Mouse (Mus musculus): ENCODE measurements around the gene Zbtb34. TPM values are rescaled to one million over a fixed set of nuclear protein-coding genes. Genes with fewer than 3 reads are reported as not detected.
A peak's percentile ranks its signal among the peaks of the same experiment; 100 is the strongest.

The Zbtb34 gene
- polyA plus RNA-seq, 1 experiment: 1.6 TPM

DNA sequence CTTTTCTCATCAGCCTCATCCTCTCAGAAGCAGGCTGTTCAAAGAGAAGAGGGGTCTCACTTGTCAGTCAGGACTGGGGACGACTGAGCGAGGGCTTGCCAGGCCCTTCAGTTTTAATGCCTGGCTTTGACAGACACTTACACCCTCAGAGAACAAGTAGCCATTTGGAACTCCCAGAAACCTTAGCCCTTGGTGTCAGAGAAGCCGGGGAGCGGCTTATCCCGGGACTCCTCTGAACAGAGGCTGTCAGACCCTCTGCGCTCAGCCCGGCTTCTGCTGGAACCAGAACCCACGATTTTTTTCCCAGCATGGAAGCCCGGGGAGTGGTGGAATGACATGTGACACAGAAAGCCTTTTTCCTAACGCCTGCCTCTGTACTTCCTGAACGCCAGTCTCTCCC, 6.1 kb upstream of the Zbtb34 start:
- H3K79me2 ChIP-seq (ENCODE audit: control insufficient read depth, insufficient read depth): no peaks in the 10 kb centered on the region
- TF ChIP-seq MYOD1 (IDR thresholded peaks at IDR 0.05; ENCODE audit: control insufficient read depth, insufficient read length, low read depth) (no peak), MAX (IDR thresholded peaks at IDR 0.05) (no peak), CEBPB (IDR thresholded peaks at IDR 0.05; ENCODE audit: low read depth) (no peak), MYOG (IDR thresholded peaks at IDR 0.05; ENCODE audit: control insufficient read depth, extremely low read depth, insufficient read length) (no peak), FOSL1 (IDR thresholded peaks at IDR 0.05; ENCODE audit: insufficient read depth, low read length, poor library complexity, severe bottlenecking) (no peak)
- no peaks in the 10 kb centered on the region for H3K79me3 ChIP-seq (ENCODE audit: low read depth)
- H3K36me3 ChIP-seq (ENCODE audit: control insufficient read depth, insufficient read depth): no peaks in the 10 kb centered on the region
- H3ac ChIP-seq (ENCODE audit: control insufficient read depth, insufficient read length, low read depth): no peak overlapping the region
- peaks cover 5% of the 10 kb centered on the region for H3K27me3 ChIP-seq (ENCODE audit: control insufficient read depth, insufficient read depth, insufficient read length)
- H3K4me3 ChIP-seq (ENCODE audit: insufficient read depth, poor library complexity, severe bottlenecking): no peak overlapping the region

DNA sequence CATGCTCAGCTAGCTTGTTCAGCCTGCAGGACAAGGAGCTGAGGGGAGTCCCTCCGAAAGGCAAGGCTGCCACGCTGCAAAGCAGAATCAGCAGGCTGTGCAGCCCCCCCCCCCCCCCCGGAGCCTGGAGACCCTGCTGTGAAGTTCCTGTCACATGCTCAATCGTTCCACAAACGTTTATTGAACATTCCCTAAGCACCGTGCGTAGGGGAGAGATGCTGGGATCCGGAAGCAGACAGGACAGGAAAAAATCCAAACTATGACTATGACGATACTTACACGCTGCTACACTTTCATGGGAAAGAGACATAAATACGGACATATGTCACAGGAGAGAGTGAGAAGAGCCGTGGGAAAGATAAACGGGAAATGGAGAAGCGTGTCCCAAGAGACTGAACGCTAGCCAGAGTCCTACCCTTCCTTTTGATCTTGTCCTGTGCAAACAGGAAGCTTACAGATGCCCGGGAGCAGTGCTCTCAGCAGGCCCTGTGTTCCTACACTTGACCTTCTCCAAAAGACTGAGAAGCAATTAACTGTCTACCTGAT, 5.0 kb upstream of the Zbtb34 start:
- Histone ChIP-seq H3K36me3 (ENCODE audit: control insufficient read depth, insufficient read depth) (no peaks in the 10 kb centered on the region), H3ac (ENCODE audit: control insufficient read depth, insufficient read length, low read depth) (no peak overlapping the region), H3K27me3 (ENCODE audit: control insufficient read depth, insufficient read depth, insufficient read length) (peaks cover 5% of the 10 kb centered on the region), H3K79me3 (ENCODE audit: low read depth) (no peaks in the 10 kb centered on the region), H3K4me3 (ENCODE audit: insufficient read depth, poor library complexity, severe bottlenecking) (no peak overlapping the region), H3K79me2 (ENCODE audit: control insufficient read depth, insufficient read depth) (peaks cover under 1% of the 10 kb centered on the region)
- TF ChIP-seq MYOG (IDR thresholded peaks at IDR 0.05; ENCODE audit: control insufficient read depth, extremely low read depth, insufficient read length) (no peak), CEBPB (IDR thresholded peaks at IDR 0.05; ENCODE audit: low read depth) (no peak), MYOD1 (IDR thresholded peaks at IDR 0.05; ENCODE audit: control insufficient read depth, insufficient read length, low read depth) (no peak), MAX (IDR thresholded peaks at IDR 0.05) (no peak), FOSL1 (IDR thresholded peaks at IDR 0.05; ENCODE audit: insufficient read depth, low read length, poor library complexity, severe bottlenecking) (no peak), USF1 (IDR thresholded peaks at IDR 0.05; ENCODE audit: low read depth) (no peak)

DNA sequence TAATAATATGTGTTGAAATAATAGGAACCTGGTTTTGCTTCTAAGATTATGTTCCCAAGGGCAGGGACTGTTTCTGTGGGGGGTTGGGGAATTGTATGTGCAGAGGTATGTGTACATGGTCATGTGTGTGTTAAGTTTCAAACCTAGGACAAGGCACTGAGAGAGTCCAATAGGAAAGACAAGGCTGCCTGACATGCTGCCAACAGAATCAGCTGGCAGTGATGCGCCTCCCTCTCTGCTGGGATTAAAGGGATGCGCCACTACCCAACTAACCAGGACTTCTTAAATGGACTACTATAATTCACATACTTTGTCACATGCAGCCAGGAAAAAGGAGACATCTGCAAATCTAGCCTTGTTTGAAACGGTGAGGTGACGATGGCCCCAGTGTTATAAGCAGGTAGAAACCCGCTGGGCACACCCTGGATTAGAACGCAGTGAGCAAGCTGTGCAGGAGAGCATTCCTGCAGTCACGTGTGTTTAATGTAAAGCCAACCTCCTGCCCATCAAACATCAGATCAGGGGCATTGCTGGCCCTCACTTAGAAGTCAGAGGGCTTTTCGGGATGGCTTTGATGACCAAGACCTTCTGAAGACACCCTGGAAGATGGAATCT, 4.0 kb upstream of the Zbtb34 start:
- Histone ChIP-seq H3K4me3 (ENCODE audit: insufficient read depth, poor library complexity, severe bottlenecking) (no peak overlapping the region), H3K27me3 (ENCODE audit: control insufficient read depth, insufficient read depth, insufficient read length) (peaks cover 5% of the 10 kb centered on the region), H3K79me2 (ENCODE audit: control insufficient read depth, insufficient read depth) (peaks cover 10% of the 10 kb centered on the region), H3ac (ENCODE audit: control insufficient read depth, insufficient read length, low read depth) (no peak overlapping the region), H3K79me3 (ENCODE audit: low read depth) (peaks cover 3% of the 10 kb centered on the region), H3K36me3 (ENCODE audit: control insufficient read depth, insufficient read depth) (no peaks in the 10 kb centered on the region)
- TF ChIP-seq MYOD1 (IDR thresholded peaks at IDR 0.05; ENCODE audit: control insufficient read depth, insufficient read length, low read depth) (no peak), FOSL1 (IDR thresholded peaks at IDR 0.05; ENCODE audit: insufficient read depth, low read length, poor library complexity, severe bottlenecking) (no peak), MAX (IDR thresholded peaks at IDR 0.05) (no peak), USF1 (IDR thresholded peaks at IDR 0.05; ENCODE audit: low read depth) (no peak), CEBPB (IDR thresholded peaks at IDR 0.05; ENCODE audit: low read depth) (no peak), CTCF (IDR thresholded peaks at IDR 0.05; ENCODE audit: control insufficient read depth, insufficient read depth, insufficient read length) (no peak), MYOG (IDR thresholded peaks at IDR 0.05; ENCODE audit: control insufficient read depth, extremely low read depth, insufficient read length) (no peak)

DNA sequence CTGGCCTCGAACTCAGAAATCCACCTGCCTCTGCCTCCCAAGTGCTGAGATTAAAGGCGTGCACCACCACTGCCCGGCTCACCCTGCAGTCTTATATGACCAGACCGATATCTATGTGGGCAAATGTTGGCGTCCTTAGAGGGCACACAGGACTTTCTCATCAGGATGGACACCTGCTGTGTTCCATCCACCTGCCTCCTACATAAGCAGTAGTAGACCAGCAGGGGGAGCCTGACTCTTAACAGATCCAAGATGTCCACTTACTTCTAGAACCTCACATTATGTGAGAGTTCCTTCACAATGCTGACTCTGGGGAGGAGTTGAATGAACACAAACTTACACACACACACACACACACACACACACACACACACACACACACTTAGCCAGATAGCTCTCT, 1.8 kb upstream of the Zbtb34 start:
- Histone ChIP-seq H3K79me2 (ENCODE audit: control insufficient read depth, insufficient read depth) (peaks cover 23% of the 10 kb centered on the region), H3K79me3 (ENCODE audit: low read depth) (peaks cover 5% of the 10 kb centered on the region), H3ac (ENCODE audit: control insufficient read depth, insufficient read length, low read depth) (no peak overlapping the region), H3K36me3 (ENCODE audit: control insufficient read depth, insufficient read depth) (no peaks in the 10 kb centered on the region), H3K4me3 (ENCODE audit: insufficient read depth, poor library complexity, severe bottlenecking) (no peak overlapping the region), H3K27me3 (ENCODE audit: control insufficient read depth, insufficient read depth, insufficient read length) (no peaks in the 10 kb centered on the region)
- TF ChIP-seq CEBPB (IDR thresholded peaks at IDR 0.05; ENCODE audit: low read depth) (no peak), MYOD1 (IDR thresholded peaks at IDR 0.05; ENCODE audit: control insufficient read depth, insufficient read length, low read depth) (peak; percentile 72), MYOG (IDR thresholded peaks at IDR 0.05; ENCODE audit: control insufficient read depth, extremely low read depth, insufficient read length) (no peak), MAX (IDR thresholded peaks at IDR 0.05) (no peak), CTCF (IDR thresholded peaks at IDR 0.05; ENCODE audit: control insufficient read depth, insufficient read depth, insufficient read length) (peak; percentile 46)

DNA sequence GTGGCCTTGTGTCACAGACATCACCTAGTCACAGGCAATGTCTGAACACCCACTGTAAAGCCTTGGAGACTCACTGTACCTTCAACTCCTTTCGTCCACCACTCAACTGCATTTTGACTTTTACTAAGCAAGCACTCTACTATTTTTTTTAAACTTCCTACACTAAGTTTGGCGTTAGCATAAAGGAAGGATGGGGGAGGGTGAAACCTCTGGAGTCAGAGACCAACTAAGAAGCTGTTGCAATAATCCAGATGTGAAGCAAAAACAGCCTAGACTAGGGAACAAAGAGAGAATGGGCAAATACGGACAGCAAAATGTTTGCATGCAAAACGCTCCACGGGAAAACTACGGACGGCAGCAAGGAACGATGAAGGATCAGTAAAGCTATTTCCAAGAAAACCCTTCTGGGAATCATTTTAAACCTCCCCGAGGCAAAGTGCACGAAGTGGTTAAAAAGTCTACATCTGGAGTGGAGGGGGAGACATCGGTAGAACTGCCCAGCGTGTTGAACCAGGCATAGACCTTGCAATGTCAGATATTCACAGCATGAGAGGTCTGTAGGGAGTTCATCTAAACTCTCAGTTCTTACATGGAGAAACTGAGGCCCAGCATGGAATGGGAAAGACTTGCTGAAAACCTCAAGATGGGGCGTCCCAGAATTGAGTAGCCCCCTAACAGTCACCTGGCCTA, 898 bp downstream of the Zbtb34 start:
- Histone ChIP-seq H3K4me3 (ENCODE audit: insufficient read depth, poor library complexity, severe bottlenecking) (peak overlapping the region; percentile 89), H3K27me3 (ENCODE audit: control insufficient read depth, insufficient read depth, insufficient read length) (no peaks in the 10 kb centered on the region), H3K36me3 (ENCODE audit: control insufficient read depth, insufficient read depth) (peaks cover 15% of the 10 kb centered on the region), H3K79me3 (ENCODE audit: low read depth) (peaks cover 5% of the 10 kb centered on the region), H3ac (ENCODE audit: control insufficient read depth, insufficient read length, low read depth) (peak overlapping the region; percentile 93), H3K79me2 (ENCODE audit: control insufficient read depth, insufficient read depth) (peaks cover 23% of the 10 kb centered on the region)
- TF ChIP-seq CTCF (IDR thresholded peaks at IDR 0.05; ENCODE audit: control insufficient read depth, insufficient read depth, insufficient read length): no peak

DNA sequence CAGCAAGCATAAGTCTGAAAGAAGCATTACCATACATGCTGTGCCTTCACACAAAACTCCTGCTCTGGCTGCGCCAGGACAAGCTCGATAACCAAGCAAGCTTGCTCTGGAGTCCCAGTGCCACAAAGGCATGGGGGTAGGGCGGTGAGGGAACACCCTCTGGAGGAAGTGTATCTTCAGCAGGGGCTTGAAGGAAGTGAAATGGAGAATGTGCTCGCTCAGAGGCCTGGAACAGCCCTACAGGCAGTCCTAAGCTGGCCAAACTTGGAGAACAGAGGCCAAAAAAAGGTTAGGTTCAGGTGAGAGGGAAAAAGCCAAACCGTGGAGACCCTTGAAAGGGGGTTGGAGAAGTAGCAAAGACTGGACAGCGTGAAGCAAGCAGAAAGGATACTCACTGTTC, 1.8 kb downstream of the Zbtb34 start:
- Histone ChIP-seq H3K79me2 (ENCODE audit: control insufficient read depth, insufficient read depth) (peaks cover 23% of the 10 kb centered on the region), H3ac (ENCODE audit: control insufficient read depth, insufficient read length, low read depth) (no peak overlapping the region), H3K27me3 (ENCODE audit: control insufficient read depth, insufficient read depth, insufficient read length) (no peaks in the 10 kb centered on the region), H3K36me3 (ENCODE audit: control insufficient read depth, insufficient read depth) (peaks cover 15% of the 10 kb centered on the region), H3K4me3 (ENCODE audit: insufficient read depth, poor library complexity, severe bottlenecking) (no peak overlapping the region), H3K79me3 (ENCODE audit: low read depth) (peaks cover 5% of the 10 kb centered on the region)
- TF ChIP-seq MYOG (IDR thresholded peaks at IDR 0.05; ENCODE audit: control insufficient read depth, extremely low read depth, insufficient read length) (no peak), FOSL1 (IDR thresholded peaks at IDR 0.05; ENCODE audit: insufficient read depth, low read length, poor library complexity, severe bottlenecking) (no peak), MAX (IDR thresholded peaks at IDR 0.05) (no peak), CEBPB (IDR thresholded peaks at IDR 0.05; ENCODE audit: low read depth) (no peak), MYOD1 (IDR thresholded peaks at IDR 0.05; ENCODE audit: control insufficient read depth, insufficient read length, low read depth) (no peak), CTCF (IDR thresholded peaks at IDR 0.05; ENCODE audit: control insufficient read depth, insufficient read depth, insufficient read length) (no peak), USF1 (IDR thresholded peaks at IDR 0.05; ENCODE audit: low read depth) (no peak)

Data from C2C12 (cell line).